Mouse (Mus musculus) activated CD4-positive, CD25-positive, alpha-beta regulatory T cell, adult 4 months (primary cell): ENCODE measurements at regions not wholly inside any gene's neighbourhood (a gene's known extent, or its start where the extent isn't known, plus 50 kb on each side); places are given as distances from the start of the nearest gene placed in this dataset.
A peak's percentile ranks its signal among the peaks of the same experiment; 100 is the strongest.

ENCODE experiments used
- ATAC-seq: one replicate; pipeline ENCODE4 v1.8.0; 2017

GRCm38 (mm10) chr9:60998086-60998785, 203.9 kb downstream of the Uaca start:
- peak; percentile 26 for ATAC-seq

GRCm38 (mm10) chr9:60999001-60999529, 204.7 kb downstream of the Uaca start:
- ATAC-seq, result peak; percentile 93

GRCm38 (mm10) chr9:61000232-61000631, 205.9 kb downstream of the Uaca start:
- ATAC-seq, result no peak

GRCm38 (mm10) chr9:61002572-61002971, 208.2 kb downstream of the Uaca start:
- ATAC-seq, result no peak

GRCm38 (mm10) chr9:61008446-61008845, 214.1 kb downstream of the Uaca start:
- no peak for ATAC-seq

GRCm38 (mm10) chr9:61011066-61011465, 216.7 kb downstream of the Uaca start:
- no peak for ATAC-seq

- ATAC-seq, result peak; percentile 85
Observed at GRCm38 (mm10) chr9:61012771-61013540, 218.6 kb downstream of the Uaca start.

- no peak for ATAC-seq
Observed at GRCm38 (mm10) chr9:61014151-61014550, 219.8 kb downstream of the Uaca start.

GRCm38 (mm10) chr9:61015374-61015890, 221.1 kb downstream of the Uaca start:
- ATAC-seq, result no peak

- peak; percentile 24 for ATAC-seq
Observed at GRCm38 (mm10) chr9:61016673-61017072, 222.3 kb downstream of the Uaca start.

- no peak for ATAC-seq
Observed at GRCm38 (mm10) chr9:61019938-61020337, 225.6 kb downstream of the Uaca start.

- ATAC-seq, result no peak
Observed at GRCm38 (mm10) chr9:61021810-61022209, 227.5 kb downstream of the Uaca start.

GRCm38 (mm10) chr9:61022371-61023026, 228.2 kb downstream of the Uaca start:
- no peak for ATAC-seq

- no peak for ATAC-seq
Observed at GRCm38 (mm10) chr9:61025341-61025740, 231.0 kb downstream of the Uaca start.

- no peak for ATAC-seq
Observed at GRCm38 (mm10) chr9:61028775-61029401, 234.5 kb downstream of the Uaca start.

- no peak for ATAC-seq
Observed at GRCm38 (mm10) chr9:61031699-61032447, 237.5 kb downstream of the Uaca start.

GRCm38 (mm10) chr9:61032448-61033433, 238.4 kb downstream of the Uaca start:
- no peak for ATAC-seq

- ATAC-seq, result no peak
Observed at GRCm38 (mm10) chr9:61033593-61033992, 239.3 kb downstream of the Uaca start.

GRCm38 (mm10) chr9:61042063-61042462, 247.7 kb downstream of the Uaca start:
- no peak for ATAC-seq

- ATAC-seq, result no peak
Observed at GRCm38 (mm10) chr9:61044983-61045382, 250.6 kb downstream of the Uaca start.

GRCm38 (mm10) chr9:61046517-61046916, 252.2 kb downstream of the Uaca start:
- ATAC-seq, result no peak
